Mouse (Mus musculus) 416B (cell line): ENCODE measurements around the gene Larp6.

ENCODE experiments used
- DNase-seq: peaks from one replicate; pipeline ENCODE4 v3.0.0; 2011; ENCODE audit warnings: low read depth

The Larp6 gene

DNA sequence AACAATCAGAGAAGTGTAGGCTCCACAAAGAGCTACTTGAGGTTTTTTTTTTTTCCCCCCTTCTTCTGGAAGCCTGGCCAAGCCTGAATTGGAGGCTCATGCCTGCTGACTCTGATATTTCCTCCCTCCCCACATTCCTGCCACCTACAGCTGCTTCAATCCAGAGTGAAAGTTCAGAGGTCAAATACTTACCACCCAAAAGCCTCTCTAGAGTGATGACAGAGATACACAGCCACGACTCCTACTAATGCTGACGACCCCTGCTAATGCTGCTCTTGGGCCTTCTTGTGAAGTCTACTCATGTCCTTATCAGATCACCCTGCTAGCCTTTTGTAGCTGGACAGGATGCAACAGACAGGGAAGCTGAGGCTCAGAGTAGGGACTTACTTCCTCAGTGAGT, 52.4 kb downstream of the Larp6 start:
- no peak for DNase-seq

- no peak for DNase-seq
These were observed 55.6 kb downstream of the Larp6 start for GRCm38 (mm10) chr9:60768393-60768792.

GRCm38 (mm10) chr9:60769711-60770111, 56.9 kb downstream of the Larp6 start:
- DNase-seq: peak; percentile 5

GRCm38 (mm10) chr9:60773713-60774112, 60.9 kb downstream of the Larp6 start:
- DNase-seq: no peak

GRCm38 (mm10) chr9:60776899-60777298, 64.1 kb downstream of the Larp6 start:
- DNase-seq: no peak

DNA sequence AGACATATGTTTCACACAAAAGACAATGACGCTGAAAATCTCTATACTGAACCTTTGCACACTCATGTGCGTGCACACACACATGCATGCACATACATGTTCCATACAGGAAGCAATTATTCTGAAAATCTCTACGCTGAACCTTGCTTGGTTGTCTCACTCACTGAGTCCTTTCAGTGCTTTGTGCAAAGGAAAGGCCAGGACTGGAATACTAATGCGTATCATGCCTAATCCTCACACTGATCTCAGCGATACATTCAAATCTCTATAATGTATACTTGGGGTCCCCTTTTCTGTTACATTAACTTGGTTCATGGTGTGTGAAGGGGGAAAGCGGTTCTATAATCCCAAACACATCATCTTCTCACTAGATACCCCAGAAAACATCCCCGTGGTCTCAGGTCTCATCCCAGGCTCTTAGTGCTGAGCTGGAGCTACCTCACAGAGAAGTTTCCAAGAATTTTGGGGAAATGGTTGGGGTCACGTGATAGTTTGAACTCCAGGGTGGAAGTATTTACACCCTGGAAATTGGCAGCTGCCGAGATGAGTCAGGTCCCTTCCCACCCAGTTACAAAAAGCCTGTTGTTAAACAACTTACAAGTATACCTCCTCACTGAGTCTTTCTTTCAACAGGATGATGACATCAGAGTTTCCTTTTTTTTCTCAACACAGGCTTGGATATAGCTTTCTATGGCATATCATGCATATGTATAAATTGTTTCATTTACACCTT, 69.4 kb downstream of the Larp6 start:
- DNase-seq: no peak

DNA sequence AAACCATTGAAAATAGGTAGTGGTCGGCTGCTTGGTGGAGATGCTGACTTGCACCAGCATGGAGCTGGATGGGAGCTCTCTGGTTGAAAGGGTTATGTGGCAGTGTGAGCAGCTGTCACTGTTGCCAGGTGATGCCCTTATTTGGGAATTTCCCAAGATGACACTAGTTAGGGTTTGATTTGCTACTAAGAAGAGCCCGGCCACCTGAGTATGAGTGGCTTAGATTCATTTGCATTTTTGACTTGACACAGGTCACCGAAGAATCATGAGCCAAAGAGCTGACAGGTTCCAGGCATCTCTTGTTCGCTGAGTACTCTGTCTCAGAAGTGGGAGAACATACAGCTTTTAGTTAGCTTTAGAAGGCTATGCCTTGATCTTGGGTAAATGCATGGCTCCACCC, 72.3 kb downstream of the Larp6 start:
- no peak for DNase-seq

GRCm38 (mm10) chr9:60787517-60788110, 74.8 kb downstream of the Larp6 start:
- DNase-seq: no peak
